Mouse (Mus musculus) ES-E14 (cell line): ENCODE measurements at regions not wholly inside any gene's neighbourhood (a gene's known extent, or its start where the extent isn't known, plus 50 kb on each side); places are given as distances from the start of the nearest gene placed in this dataset.

ENCODE experiments used
- DNase-seq: peaks from one replicate; pipeline ENCODE4 v3.0.0-alpha.2; 2013; ENCODE audit warnings: low read depth, low spot score
- H3K27ac ChIP-seq: 2 replicates; pipeline ENCODE4 v1.5.1; 2012; ENCODE audit warnings: low read depth, mild to moderate bottlenecking, low read length, moderate library complexity, mixed read lengths; ENCODE audit not compliant: poor library complexity, insufficient read depth, severe bottlenecking
- H3K36me3 ChIP-seq: 2 replicates; pipeline ENCODE4 v1.6.1; 2012; ENCODE audit warnings: mild to moderate bottlenecking, low read length, moderate library complexity, mixed read lengths; ENCODE audit not compliant: control insufficient read depth, poor library complexity, insufficient read depth, severe bottlenecking
- H3K4me1 ChIP-seq, 2 experiments: fragments of 150-350 bp in 1 of 2; sonication (generic) in 1 of 2; 2 replicates each; pipeline ENCODE4 v1.6.1; 2012; ENCODE audit warnings: low read length in 2 of 2, mild to moderate bottlenecking in 1 of 2, mixed read lengths in 1 of 2; ENCODE audit not compliant: control insufficient read depth in 2 of 2, insufficient read depth in 2 of 2, poor library complexity in 1 of 2
- H3K4me3 ChIP-seq, 2 experiments: fragments of 150-350 bp in 1 of 2; sonication (generic) in 1 of 2; 2 replicates each; pipeline ENCODE4 v1.5.1; 2012; ENCODE audit warnings: low read length in 2 of 2, low read depth in 1 of 2, mild to moderate bottlenecking in 1 of 2, mixed read lengths in 1 of 2; ENCODE audit not compliant: insufficient read depth in 1 of 2, poor library complexity in 1 of 2, severe bottlenecking in 1 of 2
- H3K9ac ChIP-seq: 2 replicates; pipeline ENCODE4 v1.6.1; 2012; ENCODE audit warnings: low read depth, mild to moderate bottlenecking, low read length, mixed read lengths; ENCODE audit not compliant: poor library complexity, insufficient read depth, severe bottlenecking
- H3K9me3 ChIP-seq: fragments of 150-350 bp; sonication (generic); 2 replicates; pipeline ENCODE4 v1.6.1; 2012; ENCODE audit warnings: low read depth, mild to moderate bottlenecking, low read length; ENCODE audit not compliant: control insufficient read depth, insufficient read depth
- CHD2 ChIP-seq: IDR thresholded peaks from 2 replicates; pipeline ENCODE4 v1.6.1; 2014; ENCODE audit warnings: mild to moderate bottlenecking, low read depth, low read length, inconsistent platforms
- HCFC1 ChIP-seq: IDR thresholded peaks from 2 replicates; pipeline ENCODE4 v1.6.1; 2012; ENCODE audit warnings: low read length, inconsistent platforms, borderline replicate concordance; ENCODE audit not compliant: insufficient read depth
- MAFK ChIP-seq: IDR thresholded peaks from 2 replicates; pipeline ENCODE4 v1.6.1; 2014; ENCODE audit warnings: mild to moderate bottlenecking, low read depth, low read length, inconsistent platforms; ENCODE audit not compliant: insufficient read depth
- ZC3H11A ChIP-seq: IDR thresholded peaks from 2 replicates; pipeline ENCODE4 v1.6.1; 2012; ENCODE audit warnings: low read depth, mild to moderate bottlenecking, inconsistent platforms, low read length, borderline replicate concordance
- ZNF384 ChIP-seq: IDR thresholded peaks from 2 replicates; pipeline ENCODE4 v1.6.1; 2012; ENCODE audit warnings: low read depth, low read length, inconsistent platforms
- in situ Hi-C, 2 experiments: fragments of 600-800 bp; cut with MboI; formaldehyde crosslinking; loops; one replicate each; pipeline ENCODE4 v1.15.1; 2025; ENCODE audit warnings: low sequenced_read_pairs in 2 of 2, inconsistent platforms in 1 of 2; ENCODE audit not compliant: unreplicated experiment in 2 of 2

- Histone ChIP-seq H3K9me3 (peaks cover 2% of the 10 kb centered on the region; the same call in 1 of the 2 replicates), H3K4me3 (no peak overlapping the region), H3K4me1 (peaks cover 0 to 4% of the 10 kb centered on the region in 2 experiments; a peak in 1 of 4 replicates), H3K36me3 (no peaks in the 10 kb centered on the region), H3K27ac (no peak overlapping the region), H3K9ac (no peak overlapping the region)
- in situ Hi-C loops = no loop called here
- no peak for DNase-seq
- TF ChIP-seq MAFK = no peak
- no peak for TF ChIP-seq ZC3H11A
- no peak for TF ChIP-seq CHD2
- TF ChIP-seq HCFC1 = no peak
- TF ChIP-seq ZNF384 = no peak
Observed at GRCm38 (mm10) chr11:117044731-117045130, 70.2 kb upstream of the Sec14l1 start.

GRCm38 (mm10) chr11:117046636-117047035 is 68.3 kb upstream of the Sec14l1 start:
- peaks cover 0 to 4% of the 10 kb centered on the region in 2 experiments; a peak in 1 of 4 replicates for H3K4me1 ChIP-seq
- peaks cover 2% of the 10 kb centered on the region; the same call in 1 of the 2 replicates for H3K9me3 ChIP-seq
- H3K9ac ChIP-seq = no peak overlapping the region
- in situ Hi-C loops = no loop called here
- no peaks in the 10 kb centered on the region for H3K36me3 ChIP-seq
- H3K4me3 ChIP-seq = no peak overlapping the region
- no peak for DNase-seq
- H3K27ac ChIP-seq = no peak overlapping the region
- TF ChIP-seq CHD2 (no peak), MAFK (no peak), ZNF384 (no peak), HCFC1 (no peak), ZC3H11A (no peak)

DNA sequence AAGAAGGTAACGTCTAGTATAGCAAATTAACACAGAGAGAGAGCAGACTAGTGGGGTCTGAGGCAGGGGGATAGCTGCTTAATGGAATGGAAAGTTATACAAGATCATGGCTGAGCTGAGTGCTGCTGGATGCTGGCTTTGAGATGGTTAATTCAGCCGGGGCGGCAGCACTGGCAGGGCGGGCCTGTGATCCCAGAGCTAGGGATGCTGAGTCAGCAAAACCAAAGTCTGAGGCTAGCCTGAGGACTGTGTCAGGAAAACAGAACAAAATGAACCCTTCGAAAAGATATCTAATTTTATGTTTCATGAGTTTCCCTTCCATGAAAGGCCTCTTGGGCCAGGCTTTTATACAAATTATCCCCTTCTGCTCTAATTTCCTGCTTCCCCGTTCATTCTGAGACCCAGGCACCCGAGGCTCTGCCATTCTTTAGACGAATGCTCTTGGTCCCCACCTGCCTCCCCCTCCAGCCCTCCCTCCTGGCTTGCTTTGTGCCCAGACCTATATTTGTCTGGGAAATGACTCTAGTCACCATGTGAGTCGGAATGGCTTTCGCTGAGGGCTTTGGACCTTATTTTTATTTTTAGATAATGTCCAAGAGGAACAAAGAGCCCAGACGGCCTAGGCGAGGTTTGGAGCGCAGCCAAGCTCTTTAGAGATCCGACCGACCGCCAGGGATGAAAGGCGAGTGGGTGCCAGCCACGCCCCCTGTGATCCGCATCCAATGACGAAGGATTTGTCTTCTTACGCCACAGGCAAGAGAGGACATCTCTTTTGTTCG is 67.6 kb upstream of the Sec14l1 start:
- no peak overlapping the region for H3K9ac ChIP-seq
- H3K9me3 ChIP-seq = peaks cover 2% of the 10 kb centered on the region; the same call in 1 of the 2 replicates
- in situ Hi-C loops = no loop called here
- no peaks in the 10 kb centered on the region for H3K36me3 ChIP-seq
- no peak for TF ChIP-seq ZNF384
- TF ChIP-seq MAFK = peak; percentile 99
- peaks cover 0 to 4% of the 10 kb centered on the region in 2 experiments; a peak in 1 of 4 replicates for H3K4me1 ChIP-seq
- DNase-seq = no peak
- no peak overlapping the region for H3K4me3 ChIP-seq
- H3K27ac ChIP-seq = no peak overlapping the region

DNA sequence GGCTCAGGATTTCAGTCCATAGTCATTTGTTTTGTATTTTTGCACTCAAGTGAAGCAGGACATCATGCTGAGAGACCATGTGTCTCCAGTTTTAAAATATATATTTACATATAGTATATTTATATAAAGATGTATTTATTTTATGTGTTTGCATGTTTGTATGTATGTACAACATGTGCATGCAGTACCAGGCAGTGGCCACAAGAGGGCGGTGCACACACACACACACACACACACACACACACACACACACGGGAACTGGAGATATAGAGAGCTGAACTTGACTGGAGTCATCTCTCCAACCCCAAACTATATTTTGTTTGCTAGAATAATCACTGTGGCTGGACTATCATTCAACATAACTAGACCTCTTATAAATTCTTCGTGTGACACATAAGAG is 66.1 kb upstream of the Sec14l1 start:
- Histone ChIP-seq H3K9ac (no peak overlapping the region), H3K9me3 (peaks cover 2% of the 10 kb centered on the region; the same call in 1 of the 2 replicates), H3K4me1 (peaks cover 0 to 4% of the 10 kb centered on the region in 2 experiments; a peak in 1 of 4 replicates), H3K36me3 (no peaks in the 10 kb centered on the region), H3K4me3 (no peak overlapping the region), H3K27ac (no peak overlapping the region)
- TF ChIP-seq MAFK = no peak
- TF ChIP-seq ZNF384 = no peak
- TF ChIP-seq CHD2 = no peak
- no peak for TF ChIP-seq ZC3H11A
- no peak for TF ChIP-seq HCFC1
- DNase-seq = no peak
- in situ Hi-C loops = no loop called here

DNA sequence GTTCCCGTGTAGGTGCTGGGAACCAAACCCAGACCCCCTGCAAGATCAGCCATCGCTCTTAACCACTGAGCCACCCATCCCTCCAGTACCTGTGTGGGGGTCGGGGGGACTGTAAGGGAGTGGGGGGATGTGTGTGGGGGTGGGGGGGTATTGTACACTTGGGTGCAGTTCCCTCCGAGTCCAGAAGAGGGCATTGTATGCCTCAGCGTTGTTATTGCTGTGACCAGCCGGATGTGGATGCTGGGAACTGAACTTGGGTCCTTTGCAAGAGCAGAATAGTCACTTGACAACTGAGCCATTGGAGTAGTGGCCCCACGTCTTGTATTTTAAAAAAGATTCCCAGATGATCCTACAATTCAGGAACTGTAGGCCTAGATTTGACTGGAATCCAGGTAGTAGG is 64.2 kb upstream of the Sec14l1 start:
- Histone ChIP-seq H3K36me3 (no peaks in the 10 kb centered on the region), H3K27ac (no peak overlapping the region), H3K9me3 (peaks cover 2% of the 10 kb centered on the region; the same call in 1 of the 2 replicates), H3K4me3 (no peak overlapping the region), H3K4me1 (peaks cover 0 to 4% of the 10 kb centered on the region in 2 experiments; a peak in 1 of 4 replicates), H3K9ac (no peak overlapping the region)
- in situ Hi-C loops = loop anchor here in 1 of 2 experiments (10.0 kb wide), 1 partner anchor 416 kb away; no protein-coding TSS in a partner anchor
- TF ChIP-seq ZNF384 (no peak), CHD2 (no peak), ZC3H11A (no peak), HCFC1 (no peak), MAFK (no peak)
- no peak for DNase-seq
